Mouse (Mus musculus): ENCODE data around the gene Pdhb. TPM values are rescaled to one million over a fixed set of nuclear protein-coding genes. Genes with fewer than 3 reads are reported as not detected.

Pdhb gene
- total RNA-seq, 1 experiment = 152 TPM

DNA sequence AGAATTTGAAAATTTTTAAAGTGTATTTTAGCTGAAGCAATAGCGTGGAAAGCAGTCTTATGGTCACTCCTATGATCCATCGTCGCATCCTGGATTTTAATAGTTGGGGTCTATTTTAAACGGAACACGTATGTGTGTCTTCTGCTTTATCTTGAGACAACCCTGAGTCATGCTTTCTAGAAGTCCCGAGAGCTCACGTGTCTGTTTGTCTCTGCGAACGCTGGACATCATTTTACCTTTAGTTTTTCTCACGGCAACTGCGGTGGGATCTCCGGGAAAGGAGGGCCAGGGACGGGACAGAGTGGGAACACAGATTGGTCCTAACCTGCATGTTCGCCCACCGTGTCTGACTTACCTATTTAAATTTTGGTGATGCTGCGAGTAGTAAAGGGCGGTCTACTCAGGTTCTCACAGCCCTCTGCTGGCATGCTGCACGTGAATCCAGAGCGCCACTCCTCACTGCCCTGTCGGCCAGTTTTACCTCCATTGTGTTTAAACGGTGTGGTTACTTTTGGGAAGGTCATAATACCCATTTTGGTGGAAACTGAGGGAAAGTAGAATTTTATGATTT lies 42.5 kb upstream of the Pdhb start:
- in situ Hi-C loops (cut with MboI; ENCODE audit: low sequenced_read_pairs in 2 of 2, unreplicated experiment in 2 of 2) = no loop called here
- peak overlapping the region; percentile 95 for H3K9ac ChIP-seq (ENCODE audit: insufficient read depth, low read depth, low read length, poor library complexity, severe bottlenecking)

GRCm38 (mm10) chr14:8214299-8215207 lies 41.7 kb upstream of the Pdhb start:
- no peak for DNase-seq (ENCODE audit: low read depth, low spot score)
- Histone ChIP-seq H3K27ac (ENCODE audit: insufficient read depth, low read depth, low read length, poor library complexity, severe bottlenecking) (peak overlapping the region; percentile 80; the same call in 1 of the 2 replicates), H3K9ac (ENCODE audit: insufficient read depth, low read depth, low read length, poor library complexity, severe bottlenecking) (peak overlapping the region; percentile 95), H3K4me3 (ENCODE audit: insufficient read depth in 1 of 2, low read depth in 1 of 2, low read length in 2 of 2, poor library complexity in 1 of 2, severe bottlenecking in 1 of 2) (peak overlapping the region; percentile 76 to 94), H3K36me3 (ENCODE audit: control insufficient read depth, insufficient read depth, low read length, poor library complexity, severe bottlenecking) (no peaks in the 10 kb centered on the region), H3K4me1 (ENCODE audit: control insufficient read depth in 2 of 2, insufficient read depth in 2 of 2, low read length in 2 of 2, poor library complexity in 1 of 2) (peaks cover 2 to 6% of the 10 kb centered on the region in 2 experiments), H3K9me3 (ENCODE audit: control insufficient read depth, insufficient read depth, low read depth, low read length) (no peaks in the 10 kb centered on the region)
- TF ChIP-seq MAFK (IDR thresholded peaks at IDR 0.05; ENCODE audit: insufficient read depth, low read depth, low read length) (no peak), HCFC1 (IDR thresholded peaks at IDR 0.05; ENCODE audit: borderline replicate concordance, insufficient read depth, low read length) (no peak), ZNF384 (IDR thresholded peaks at IDR 0.05; ENCODE audit: low read depth, low read length) (no peak), CHD2 (IDR thresholded peaks at IDR 0.05; ENCODE audit: low read depth, low read length) (no peak), ZC3H11A (IDR thresholded peaks at IDR 0.05; ENCODE audit: borderline replicate concordance, low read depth, low read length) (no peak)
- in situ Hi-C loops (cut with MboI; ENCODE audit: low sequenced_read_pairs in 2 of 2, unreplicated experiment in 2 of 2) = no loop called here

More for the DNA sequence above, 42.5 kb upstream of the Pdhb start:
- H3K27ac ChIP-seq (ENCODE audit: insufficient read depth, low read depth, low read length, poor library complexity, severe bottlenecking) = 0 out of 2 replicates have a peak overlapping the region, but pooled peaks have one; percentile 3
- H3K4me3 ChIP-seq (ENCODE audit: insufficient read depth in 1 of 2, low read depth in 1 of 2, low read length in 2 of 2, poor library complexity in 1 of 2, severe bottlenecking in 1 of 2) = peak overlapping the region; percentile 76 to 94
- no peak for DNase-seq (ENCODE audit: low read depth, low spot score)
- H3K4me1 ChIP-seq (ENCODE audit: control insufficient read depth in 2 of 2, insufficient read depth in 2 of 2, low read length in 2 of 2, poor library complexity in 1 of 2) = peaks cover 6 to 11% of the 10 kb centered on the region in 2 experiments
- no peak for TF ChIP-seq ZNF384 (IDR thresholded peaks at IDR 0.05; ENCODE audit: low read depth, low read length)
- no peaks in the 10 kb centered on the region for H3K36me3 ChIP-seq (ENCODE audit: control insufficient read depth, insufficient read depth, low read length, poor library complexity, severe bottlenecking)
- H3K9me3 ChIP-seq (ENCODE audit: control insufficient read depth, insufficient read depth, low read depth, low read length) = no peaks in the 10 kb centered on the region

DNA sequence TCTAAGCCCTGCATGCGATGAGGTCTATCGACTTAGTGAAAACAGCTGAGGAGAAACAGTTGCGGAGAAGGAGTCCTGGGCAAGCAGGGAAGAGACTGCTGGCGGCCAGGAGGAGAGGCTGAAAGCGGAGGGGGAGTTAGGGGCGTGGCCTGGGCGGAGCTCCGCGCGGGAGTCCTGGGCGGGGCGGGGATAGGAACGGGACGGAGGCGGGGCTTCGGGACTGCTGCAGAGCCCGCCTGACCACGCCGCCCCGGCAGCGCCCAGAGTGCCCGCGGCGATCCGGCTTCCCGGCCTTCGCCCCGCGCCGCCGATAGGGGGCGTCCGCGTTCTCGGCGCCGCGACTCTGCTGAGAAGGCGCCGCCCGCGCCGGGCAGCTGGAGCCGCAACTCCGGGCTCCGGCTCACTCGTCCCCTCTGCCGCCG lies 41.0 kb upstream of the Pdhb start, which contains the start of gene Kctd6:
TSS of gene Kctd6 (plus strand) at position 338 of the 422 bp plus-strand sequence.
- in situ Hi-C loops (cut with MboI; ENCODE audit: low sequenced_read_pairs in 2 of 2, unreplicated experiment in 2 of 2) = no loop called here
- Histone ChIP-seq H3K36me3 (ENCODE audit: control insufficient read depth, insufficient read depth, low read length, poor library complexity, severe bottlenecking) (no peaks in the 10 kb centered on the region), H3K9ac (ENCODE audit: insufficient read depth, low read depth, low read length, poor library complexity, severe bottlenecking) (peak within 1 kb of the TSS; percentile 95), H3K9me3 (ENCODE audit: control insufficient read depth, insufficient read depth, low read depth, low read length) (no peaks in the 10 kb centered on the region), H3K27ac (ENCODE audit: insufficient read depth, low read depth, low read length, poor library complexity, severe bottlenecking) (peak within 1 kb of the TSS; percentile 80), H3K4me1 (ENCODE audit: control insufficient read depth in 2 of 2, insufficient read depth in 2 of 2, low read length in 2 of 2, poor library complexity in 1 of 2) (peaks cover 0 to 6% of the 10 kb centered on the region in 2 experiments; a peak in 2 of 4 replicates), H3K4me3 (ENCODE audit: insufficient read depth in 1 of 2, low read depth in 1 of 2, low read length in 2 of 2, poor library complexity in 1 of 2, severe bottlenecking in 1 of 2) (peak within 1 kb of the TSS; percentile 76 to 94)
- peak; percentile 89 for DNase-seq (ENCODE audit: low read depth, low spot score)
- TF ChIP-seq ZNF384 (IDR thresholded peaks at IDR 0.05; ENCODE audit: low read depth, low read length) = no peak
- TF ChIP-seq MAFK (IDR thresholded peaks at IDR 0.05; ENCODE audit: insufficient read depth, low read depth, low read length) = no peak
- TF ChIP-seq CHD2 (IDR thresholded peaks at IDR 0.05; ENCODE audit: low read depth, low read length) = no peak
- TF ChIP-seq HCFC1 (IDR thresholded peaks at IDR 0.05; ENCODE audit: borderline replicate concordance, insufficient read depth, low read length) = no peak
- no peak for TF ChIP-seq ZC3H11A (IDR thresholded peaks at IDR 0.05; ENCODE audit: borderline replicate concordance, low read depth, low read length)

DNA sequence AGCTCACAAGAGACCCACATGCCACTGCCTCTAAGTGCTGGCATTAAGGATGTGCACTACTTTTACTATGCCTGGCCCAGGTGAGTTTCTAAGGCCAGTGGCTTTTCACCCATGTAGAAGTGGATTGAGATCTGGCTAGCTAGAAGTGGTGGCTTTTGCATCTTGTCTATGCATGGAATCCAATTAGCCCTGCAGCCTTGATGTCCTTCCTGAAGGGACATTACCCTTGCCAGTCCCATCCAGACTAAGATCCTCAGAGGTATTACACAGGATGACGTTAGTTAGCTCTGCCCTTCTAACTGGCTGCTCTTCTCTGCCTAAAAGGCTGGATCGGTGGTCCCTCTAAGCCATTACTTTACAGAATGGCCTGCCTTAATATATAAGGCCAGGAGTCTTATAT lies 40.2 kb upstream of the Pdhb start:
- Histone ChIP-seq H3K4me3 (ENCODE audit: insufficient read depth in 1 of 2, low read depth in 1 of 2, low read length in 2 of 2, poor library complexity in 1 of 2, severe bottlenecking in 1 of 2) (no peak overlapping the region), H3K4me1 (ENCODE audit: control insufficient read depth in 2 of 2, insufficient read depth in 2 of 2, low read length in 2 of 2, poor library complexity in 1 of 2) (peaks cover 0 to 3% of the 10 kb centered on the region in 2 experiments; a peak in 2 of 4 replicates), H3K36me3 (ENCODE audit: control insufficient read depth, insufficient read depth, low read length, poor library complexity, severe bottlenecking) (no peaks in the 10 kb centered on the region), H3K9ac (ENCODE audit: insufficient read depth, low read depth, low read length, poor library complexity, severe bottlenecking) (no peak overlapping the region), H3K27ac (ENCODE audit: insufficient read depth, low read depth, low read length, poor library complexity, severe bottlenecking) (no peak overlapping the region), H3K9me3 (ENCODE audit: control insufficient read depth, insufficient read depth, low read depth, low read length) (no peaks in the 10 kb centered on the region)
- in situ Hi-C loops (cut with MboI; ENCODE audit: low sequenced_read_pairs in 2 of 2, unreplicated experiment in 2 of 2) = no loop called here
- no peak for DNase-seq (ENCODE audit: low read depth, low spot score)
- TF ChIP-seq ZC3H11A (IDR thresholded peaks at IDR 0.05; ENCODE audit: borderline replicate concordance, low read depth, low read length) = no peak
- TF ChIP-seq CHD2 (IDR thresholded peaks at IDR 0.05; ENCODE audit: low read depth, low read length) = no peak
- no peak for TF ChIP-seq MAFK (IDR thresholded peaks at IDR 0.05; ENCODE audit: insufficient read depth, low read depth, low read length)
- no peak for TF ChIP-seq ZNF384 (IDR thresholded peaks at IDR 0.05; ENCODE audit: low read depth, low read length)
